Comparison of ENCODE assay signal across 8 mouse cellular contexts in genomic region chr10:64750791-64751190, GRCm38 (mm10).
DNase-seq lines count a peak whose midpoint lies in the region; ATAC-seq and TF ChIP-seq lines count a peak whose summit lies in the region.

No protein-coding gene starts in this region.

- no peak overlapping the region for H3K27ac ChIP-seq in midbrain, embryonic 10.5 days (replicated peaks)
- H3K27ac ChIP-seq in midbrain, embryonic 13.5 days: no peak overlapping the region
- H3K27ac ChIP-seq in layer of hippocampus, adult 2 months: no peak overlapping the region

- H3K9me3 ChIP-seq in midbrain, embryonic 10.5 days (replicated peaks): no peaks in the 10 kb centered on the region; the same call in 1 of the 2 replicates
- H3K9me3 ChIP-seq in midbrain, embryonic 13.5 days: no peaks in the 10 kb centered on the region

- no peaks in the 10 kb centered on the region for H3K4me1 ChIP-seq in midbrain, embryonic 10.5 days
- H3K4me1 ChIP-seq in midbrain, embryonic 13.5 days (replicated peaks): no peaks in the 10 kb centered on the region

- no peak overlapping the region for H3K4me3 ChIP-seq in midbrain, embryonic 10.5 days
- H3K4me3 ChIP-seq in midbrain, embryonic 13.5 days (replicated peaks): no peak overlapping the region
- no peak overlapping the region for H3K4me3 ChIP-seq in layer of hippocampus, adult 2 months

- TF ChIP-seq CTCF in layer of hippocampus, adult 2 months (conservative IDR thresholded peaks at IDR 0.05): peak; percentile 82

- no peaks in the 10 kb centered on the region for H3K36me3 ChIP-seq in midbrain, embryonic 10.5 days
- H3K36me3 ChIP-seq in midbrain, embryonic 13.5 days: no peaks in the 10 kb centered on the region

- H3K4me2 ChIP-seq in midbrain, embryonic 13.5 days (replicated peaks): no peak overlapping the region

- H3K9ac ChIP-seq in midbrain, embryonic 13.5 days (replicated peaks): no peak overlapping the region

- WGBS in midbrain, embryonic 10.5 days: 47% methylated on average over 5 of the region's 5 CpGs
- WGBS in midbrain, embryonic 13.5 days: 45% methylated on average over 5 of the region's 5 CpGs

- ATAC-seq in cerebellum, adult (ENCODE audit: insufficient number of reproducible peaks, low FRiP score, low TSS enrichment): peak; percentile 64
- no peak for ATAC-seq in midbrain, embryonic 13.5 days
- ATAC-seq in monocyte, adult 5-6 weeks (replicated peaks; ENCODE audit: insufficient number of reproducible peaks, low FRiP score, low TSS enrichment, poor library complexity, severe bottlenecking): no peak

- H3K27me3 ChIP-seq in midbrain, embryonic 10.5 days (ENCODE audit: low read depth, poor library complexity, severe bottlenecking): no peaks in the 10 kb centered on the region
- H3K27me3 ChIP-seq in midbrain, embryonic 13.5 days: no peaks in the 10 kb centered on the region

- DNase-seq in cerebellum, adult 11-12 months: no peak
- DNase-seq in midbrain, embryonic 10.5 days (ENCODE audit: low spot score): peak; percentile 22
- peak; percentile 72 for DNase-seq in cerebellum, postnatal 14 days
- peak; percentile 8 to 31 for DNase-seq in layer of hippocampus, adult 2 months (ENCODE audit: low spot score in 2 of 2)
- peak; percentile 74 for DNase-seq in retina, embryonic 14.5 days (ENCODE audit: low spot score)
